Mouse (Mus musculus) bone marrow, adult 2 months (tissue): ENCODE measurements around the gene Rad51b.

Source experiments
- CTCF ChIP-seq: fragments of 200-500 bp; IDR thresholded peaks from 2 replicates; pipeline ENCODE4 v1.5.1; 2011; ENCODE audit warnings: low read length, control low read depth; ENCODE audit not compliant: control insufficient read depth, insufficient read depth
- POLR2A ChIP-seq: fragments of 200-500 bp; IDR thresholded peaks from 2 replicates; pipeline ENCODE4 v1.6.1; 2011; ENCODE audit warnings: low read depth, mild to moderate bottlenecking, control low read depth, low read length, borderline replicate concordance; ENCODE audit not compliant: control insufficient read depth

- TF ChIP-seq CTCF, result no peak
- no peak for TF ChIP-seq POLR2A
Observed at GRCm38 (mm10) chr12:79550049-79550682, 253.1 kb downstream of the Rad51b start.
